Mouse (Mus musculus) ES-Bruce4 (cell line): ENCODE results near the gene Cntln. TPM values are rescaled to one million over a fixed set of nuclear protein-coding genes. Genes with fewer than 3 reads are reported as not detected.

Experiments used
- H3K27ac ChIP-seq: 2 replicates; pipeline ENCODE4 v1.5.1; 2012; ENCODE audit warnings: low read length, inconsistent platforms; ENCODE audit not compliant: insufficient read depth
- H3K27me3 ChIP-seq: 2 replicates; pipeline ENCODE4 v1.6.1; 2012; ENCODE audit warnings: mild to moderate bottlenecking, low read length, inconsistent platforms; ENCODE audit not compliant: control insufficient read depth, poor library complexity, insufficient read depth, severe bottlenecking
- H3K36me3 ChIP-seq: 2 replicates; pipeline ENCODE4 v1.6.1; 2012; ENCODE audit warnings: inconsistent platforms, mild to moderate bottlenecking, low read length, moderate library complexity; ENCODE audit not compliant: control insufficient read depth, poor library complexity, insufficient read depth, severe bottlenecking
- H3K4me1 ChIP-seq: one replicate; pipeline ENCODE4 v1.8.1; 2011; ENCODE audit warnings: low read length; ENCODE audit not compliant: control insufficient read depth, insufficient read depth
- H3K4me3 ChIP-seq: 2 replicates; pipeline ENCODE4 v1.5.1; 2011; ENCODE audit warnings: low read depth, mild to moderate bottlenecking, low read length
- H3K9ac ChIP-seq: 2 replicates; pipeline ENCODE4 v1.6.1; 2012; ENCODE audit warnings: low read depth, mild to moderate bottlenecking, inconsistent platforms; ENCODE audit not compliant: poor library complexity, severe bottlenecking
- H3K9me3 ChIP-seq: replicated peaks from 2 replicates; pipeline ENCODE4 v1.6.1; 2012; ENCODE audit warnings: mild to moderate bottlenecking, low read length, inconsistent platforms; ENCODE audit not compliant: control insufficient read depth, poor library complexity, insufficient read depth, severe bottlenecking
- CTCF ChIP-seq: IDR thresholded peaks from one replicate; pipeline ENCODE4 v1.8.1; 2011; ENCODE audit warnings: low read depth, low read length
- EP300 ChIP-seq: IDR thresholded peaks from 2 replicates; pipeline ENCODE4 v1.6.1; 2011; ENCODE audit warnings: low read depth, low read length; ENCODE audit not compliant: insufficient read depth
- POLR2A ChIP-seq: IDR thresholded peaks from one replicate; pipeline ENCODE4 v1.8.1; 2011; ENCODE audit warnings: low read length; ENCODE audit not compliant: insufficient read depth
- polyA plus RNA-seq: library from polyadenylated mRNA; stranded (reverse); fragments of >200 nt; gene quantifications from 2 replicates; pipeline ENCODE4 v1.2.4, GENCODE M21; 2011; ENCODE audit warnings: low read depth; ENCODE audit not compliant: missing spikeins, insufficient read depth, insufficient read length

Cntln gene
- polyA plus RNA-seq, 1 experiment: 2.0 TPM

DNA sequence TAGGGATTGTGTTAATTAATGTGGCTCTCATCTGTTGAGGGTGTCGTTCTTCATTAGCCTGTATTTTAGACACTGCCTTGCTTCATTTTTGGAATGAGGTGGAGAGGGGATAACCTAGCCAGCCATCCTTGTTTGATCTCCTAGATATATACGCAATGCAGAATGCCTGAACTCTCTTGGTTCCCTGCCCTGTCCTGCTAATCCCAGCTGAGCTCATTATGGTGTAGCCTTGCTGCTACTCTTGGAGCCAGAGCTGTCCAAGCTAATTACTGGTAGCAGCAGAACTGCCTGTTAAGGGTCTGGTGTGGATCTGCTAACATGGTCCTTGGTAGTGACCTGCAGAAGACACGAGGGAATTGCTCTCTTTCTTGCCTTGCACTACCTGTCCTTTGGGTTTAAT, 122.7 kb downstream of the Cntln start:
- H3K27me3 ChIP-seq: no peaks in the 10 kb centered on the region
- H3K9ac ChIP-seq: no peak overlapping the region
- H3K9me3 ChIP-seq: no peaks in the 10 kb centered on the region
- no peaks in the 10 kb centered on the region for H3K4me1 ChIP-seq
- H3K27ac ChIP-seq: no peak overlapping the region
- H3K36me3 ChIP-seq: no peaks in the 10 kb centered on the region
- H3K4me3 ChIP-seq: no peak overlapping the region
- no peak for TF ChIP-seq POLR2A
- TF ChIP-seq CTCF: no peak
- TF ChIP-seq EP300: no peak

GRCm38 (mm10) chr4:85010846-85011245, 126.7 kb downstream of the Cntln start:
- Histone ChIP-seq H3K4me1 (no peaks in the 10 kb centered on the region), H3K4me3 (no peak overlapping the region), H3K9ac (no peak overlapping the region), H3K27ac (no peak overlapping the region), H3K36me3 (no peaks in the 10 kb centered on the region), H3K27me3 (no peaks in the 10 kb centered on the region), H3K9me3 (no peaks in the 10 kb centered on the region)
- TF ChIP-seq POLR2A (no peak), CTCF (no peak), EP300 (no peak)

- H3K36me3 ChIP-seq: no peaks in the 10 kb centered on the region
- no peak overlapping the region for H3K4me3 ChIP-seq
- TF ChIP-seq POLR2A (no peak), EP300 (no peak), CTCF (no peak)
- no peaks in the 10 kb centered on the region for H3K9me3 ChIP-seq
- no peaks in the 10 kb centered on the region for H3K4me1 ChIP-seq
- no peaks in the 10 kb centered on the region for H3K27me3 ChIP-seq
- H3K27ac ChIP-seq: no peak overlapping the region
- H3K9ac ChIP-seq: no peak overlapping the region
Observed at GRCm38 (mm10) chr4:85045748-85046147, 161.6 kb downstream of the Cntln start.

DNA sequence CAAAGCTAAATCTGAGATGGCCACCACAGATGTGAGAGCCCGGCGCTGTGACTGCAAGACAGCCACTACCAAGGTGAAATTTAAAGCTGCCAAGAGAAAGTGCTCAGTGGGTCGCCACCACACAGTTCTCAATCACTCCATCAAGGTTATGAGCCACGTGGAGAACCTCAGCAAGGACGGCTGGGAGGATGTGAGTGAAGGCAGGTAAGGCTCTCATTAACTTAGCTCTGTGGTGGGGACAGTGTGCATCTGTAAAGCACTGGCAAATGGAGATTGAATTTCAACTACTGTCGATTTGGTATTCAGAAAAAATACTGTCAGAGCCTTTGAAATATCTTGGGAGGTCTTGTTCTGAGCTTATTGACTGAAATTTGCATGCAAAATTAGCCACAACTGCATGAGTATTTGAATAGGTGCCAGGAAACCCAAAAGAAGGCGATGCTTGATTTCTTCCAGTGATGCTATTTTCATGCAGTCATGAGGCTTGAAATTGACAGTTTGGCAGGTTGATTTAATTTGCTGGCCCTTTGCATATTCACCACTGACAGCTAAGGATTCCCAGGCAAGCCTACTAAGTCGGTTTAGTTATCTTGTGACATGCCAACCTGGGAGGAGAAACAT, 165.9 kb downstream of the Cntln start:
- no peaks in the 10 kb centered on the region for H3K36me3 ChIP-seq
- no peak overlapping the region for H3K27ac ChIP-seq
- no peaks in the 10 kb centered on the region for H3K9me3 ChIP-seq
- H3K4me1 ChIP-seq: no peaks in the 10 kb centered on the region
- TF ChIP-seq POLR2A (no peak), CTCF (no peak), EP300 (no peak)
- no peaks in the 10 kb centered on the region for H3K27me3 ChIP-seq
- no peak overlapping the region for H3K4me3 ChIP-seq
- no peak overlapping the region for H3K9ac ChIP-seq

DNA sequence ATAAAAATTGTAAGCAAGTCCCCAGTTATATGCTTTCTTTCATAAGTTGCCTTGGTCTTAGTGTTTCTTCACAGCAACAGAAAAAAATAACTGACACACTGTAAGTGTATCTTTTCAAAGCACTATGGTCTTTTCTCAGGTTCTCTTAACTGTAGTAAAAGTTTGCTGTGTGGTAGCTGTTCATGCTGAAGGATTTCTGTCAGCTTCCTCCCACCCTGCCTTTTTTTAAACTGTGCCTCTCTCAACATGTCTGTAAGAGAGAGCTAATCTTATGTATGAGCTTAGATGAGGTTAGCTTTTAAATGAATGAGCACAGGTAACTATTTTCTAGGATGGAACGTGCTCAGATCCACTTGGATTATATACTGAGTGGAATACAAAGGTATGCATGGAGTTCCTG, 170.5 kb downstream of the Cntln start:
- H3K27ac ChIP-seq: no peak overlapping the region
- H3K36me3 ChIP-seq: no peaks in the 10 kb centered on the region
- H3K4me1 ChIP-seq: no peaks in the 10 kb centered on the region

GRCm38 (mm10) chr4:85059598-85059997, 175.5 kb downstream of the Cntln start:
- Histone ChIP-seq H3K36me3 (no peaks in the 10 kb centered on the region), H3K27ac (no peak overlapping the region), H3K9ac (no peak overlapping the region), H3K27me3 (no peaks in the 10 kb centered on the region), H3K4me3 (no peak overlapping the region), H3K4me1 (no peaks in the 10 kb centered on the region), H3K9me3 (no peaks in the 10 kb centered on the region)
- no peak for TF ChIP-seq EP300
- no peak for TF ChIP-seq POLR2A
- no peak for TF ChIP-seq CTCF

More for the DNA sequence above, 170.5 kb downstream of the Cntln start:
- H3K27me3 ChIP-seq: no peaks in the 10 kb centered on the region
- H3K9me3 ChIP-seq: no peaks in the 10 kb centered on the region
- TF ChIP-seq POLR2A (no peak), CTCF (no peak), EP300 (no peak)
- no peak overlapping the region for H3K9ac ChIP-seq
- no peak overlapping the region for H3K4me3 ChIP-seq
